Mouse (Mus musculus) forebrain, embryonic 12.5 days (tissue): ENCODE measurements at regions not wholly inside any gene's neighbourhood (a gene's known extent, or its start where the extent isn't known, plus 50 kb on each side); places are given as distances from the start of the nearest gene placed in this dataset.

Experiments used
- ATAC-seq: fragments of 200-750 bp; cut with Nextera tagmentation; 2 replicates; pipeline ENCODE4 v1.8.0; 2017; ENCODE audit warnings: moderate TSS enrichment; ENCODE audit not compliant: low FRiP score
- H3K27ac ChIP-seq: fragments of 300-500 bp; sonication (generic); 2 replicates; pipeline ENCODE4 v1.5.1; 2016; ENCODE audit warnings: mild to moderate bottlenecking
- H3K27me3 ChIP-seq: fragments of 300-500 bp; sonication (generic); 2 replicates; pipeline ENCODE4 v1.6.1; 2016; ENCODE audit warnings: mild to moderate bottlenecking
- H3K36me3 ChIP-seq: fragments of 300-500 bp; sonication (generic); replicated peaks from 2 replicates; pipeline ENCODE4 v1.6.1; 2016; ENCODE audit warnings: mild to moderate bottlenecking
- H3K4me1 ChIP-seq: fragments of 300-500 bp; sonication (generic); 2 replicates; pipeline ENCODE4 v1.6.1; 2016
- H3K4me2 ChIP-seq: fragments of 300-500 bp; sonication (generic); 2 replicates; pipeline ENCODE4 v1.6.1; 2016; ENCODE audit warnings: mild to moderate bottlenecking, moderate library complexity
- H3K4me3 ChIP-seq: fragments of 300-500 bp; sonication (generic); replicated peaks from 2 replicates; pipeline ENCODE4 v1.5.1; 2016; ENCODE audit warnings: mild to moderate bottlenecking
- H3K9ac ChIP-seq: fragments of 300-500 bp; sonication (generic); 2 replicates; pipeline ENCODE4 v1.6.1; 2016; ENCODE audit warnings: mild to moderate bottlenecking
- H3K9me3 ChIP-seq: fragments of 300-500 bp; sonication (generic); 2 replicates; pipeline ENCODE4 v1.6.1; 2016
- WGBS: fragments of 180-500 bp; shearing (Covaris S2); methylation state at CpG from one replicate; pipeline ENCODE4 v1.1.7; 2016; 5-methylcytosine and 5-hydroxymethylcytosine counted together

DNA sequence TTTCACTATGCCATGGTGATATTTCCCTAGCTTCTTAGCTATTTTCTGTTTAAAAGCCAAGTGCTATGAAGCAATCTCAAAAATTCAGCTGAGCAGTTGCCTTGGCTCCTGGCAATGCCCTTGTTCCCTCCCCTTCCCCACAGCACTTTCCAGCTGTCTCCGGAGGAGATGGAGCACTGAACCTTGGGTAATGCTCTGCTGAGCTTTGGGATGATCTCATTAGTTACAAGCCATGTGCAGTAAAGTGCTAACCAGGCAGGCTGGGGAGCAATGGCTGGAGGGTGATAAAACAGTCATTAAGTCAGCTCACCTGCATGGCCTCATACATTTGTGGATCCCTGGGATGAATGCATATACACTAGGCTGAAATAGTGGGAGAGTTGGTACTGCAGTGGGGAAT is 659.4 kb downstream of the Rab28 start:
- ATAC-seq, result no peak
- no peaks in the 10 kb centered on the region for H3K36me3 ChIP-seq
- H3K9ac ChIP-seq, result no peak overlapping the region
- H3K27ac ChIP-seq, result no peak overlapping the region
- H3K4me2 ChIP-seq, result no peak overlapping the region
- H3K27me3 ChIP-seq, result no peaks in the 10 kb centered on the region
- H3K4me3 ChIP-seq, result no peak overlapping the region
- 32% methylated on average over 1 of the region's 1 CpGs for WGBS
- no peaks in the 10 kb centered on the region for H3K9me3 ChIP-seq
- no peaks in the 10 kb centered on the region for H3K4me1 ChIP-seq

DNA sequence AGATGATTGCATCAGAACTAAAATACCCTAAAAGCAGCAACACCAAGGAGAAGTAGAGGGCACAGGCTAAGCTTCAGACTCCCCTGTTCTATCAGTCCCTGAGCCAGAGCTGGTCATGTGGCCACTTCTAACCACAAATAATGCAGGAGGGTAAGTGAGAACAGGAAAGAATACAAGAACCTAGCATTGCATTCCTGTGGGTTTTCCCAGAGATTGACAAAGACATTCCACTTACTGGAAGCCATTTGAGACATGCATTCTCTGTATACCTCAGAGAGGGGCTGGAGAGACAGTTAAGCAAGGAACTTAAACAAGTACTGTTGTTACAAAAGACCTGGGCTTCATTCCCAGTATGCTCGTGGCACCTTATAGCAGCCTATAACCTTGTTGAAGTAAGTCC is 662.7 kb downstream of the Rab28 start:
- H3K27ac ChIP-seq, result no peak overlapping the region
- no peaks in the 10 kb centered on the region for H3K9me3 ChIP-seq
- no peak overlapping the region for H3K4me2 ChIP-seq
- H3K36me3 ChIP-seq, result no peaks in the 10 kb centered on the region
- no peak for ATAC-seq
- no peak overlapping the region for H3K9ac ChIP-seq
- 70% methylated on average over 1 of the region's 1 CpGs for WGBS
- H3K4me1 ChIP-seq, result no peaks in the 10 kb centered on the region
- H3K4me3 ChIP-seq, result no peak overlapping the region
- no peaks in the 10 kb centered on the region for H3K27me3 ChIP-seq

DNA sequence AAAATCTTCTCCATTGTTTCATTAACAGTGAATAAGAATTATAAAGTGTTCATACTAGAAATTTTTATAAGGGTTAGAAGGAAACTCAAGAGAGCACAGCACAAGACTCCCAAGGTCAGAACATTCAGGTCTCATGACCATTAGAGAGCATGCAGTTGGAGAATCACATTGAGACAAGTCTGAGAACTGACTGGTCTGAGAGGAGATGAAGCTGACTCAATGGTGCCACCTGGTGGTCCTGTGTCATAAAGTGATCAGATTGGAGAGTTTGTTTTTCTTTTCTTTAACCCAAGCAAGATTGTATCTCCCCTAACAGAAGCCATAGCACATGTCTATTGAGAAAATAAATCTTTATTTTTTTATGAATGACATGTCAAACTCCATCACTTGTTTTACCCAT is 663.5 kb downstream of the Rab28 start:
- H3K4me3 ChIP-seq, result no peak overlapping the region
- no peaks in the 10 kb centered on the region for H3K36me3 ChIP-seq
- no peak overlapping the region for H3K27ac ChIP-seq
- no peaks in the 10 kb centered on the region for H3K27me3 ChIP-seq
- H3K9ac ChIP-seq, result no peak overlapping the region
- peak; percentile 80; the same call in 1 of the 2 replicates for ATAC-seq
- H3K4me2 ChIP-seq, result no peak overlapping the region
- H3K9me3 ChIP-seq, result no peaks in the 10 kb centered on the region
- no peaks in the 10 kb centered on the region for H3K4me1 ChIP-seq

DNA sequence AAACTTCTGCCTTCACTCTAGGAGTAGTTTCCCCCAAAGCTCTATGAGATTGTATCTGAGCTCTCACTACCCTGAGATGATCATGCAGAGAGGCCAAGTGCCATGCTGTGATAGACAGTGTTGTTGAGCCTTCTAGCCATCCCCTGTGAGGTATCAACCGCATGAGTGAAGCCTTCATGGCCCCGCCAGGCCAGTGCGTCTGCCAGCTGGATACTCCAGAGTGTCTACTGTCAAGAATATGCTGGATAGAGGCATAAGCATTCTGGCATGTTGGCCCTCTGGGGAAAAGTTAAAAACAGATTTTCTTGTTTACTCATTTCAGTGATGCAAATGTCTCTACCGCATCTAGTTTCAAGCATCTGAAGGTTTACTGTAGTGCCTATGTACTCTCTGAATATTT is 669.2 kb downstream of the Rab28 start:
- Histone ChIP-seq H3K4me1 (no peaks in the 10 kb centered on the region), H3K27me3 (no peaks in the 10 kb centered on the region), H3K36me3 (no peaks in the 10 kb centered on the region), H3K4me3 (no peak overlapping the region), H3K27ac (no peak overlapping the region), H3K9me3 (no peaks in the 10 kb centered on the region), H3K9ac (no peak overlapping the region), H3K4me2 (no peak overlapping the region)
- 90% methylated on average over 4 of the region's 4 CpGs for WGBS
- no peak for ATAC-seq

DNA sequence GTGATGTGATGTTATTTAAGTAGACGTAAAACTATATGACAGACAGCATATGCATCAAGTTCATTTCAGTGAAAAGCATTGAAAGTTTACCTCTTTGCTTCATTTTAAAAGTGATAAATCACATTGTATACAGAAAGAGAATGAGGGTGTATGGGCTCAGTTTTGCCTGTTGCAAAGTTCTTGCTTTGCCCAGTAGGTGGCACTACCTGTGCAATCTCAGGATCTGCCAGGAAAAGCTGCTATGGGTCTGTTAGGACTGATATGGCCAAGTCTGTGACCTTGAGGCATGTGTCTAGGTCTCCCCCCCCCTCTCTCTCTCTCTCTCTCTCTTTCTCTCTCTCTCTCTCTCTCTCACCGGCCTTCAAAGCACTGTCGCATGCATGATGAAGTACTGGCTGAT is 701.3 kb downstream of the Rab28 start:
- Histone ChIP-seq H3K9ac (no peak overlapping the region), H3K36me3 (no peaks in the 10 kb centered on the region), H3K4me3 (no peak overlapping the region), H3K9me3 (no peaks in the 10 kb centered on the region), H3K4me2 (no peak overlapping the region), H3K4me1 (no peaks in the 10 kb centered on the region), H3K27me3 (no peaks in the 10 kb centered on the region), H3K27ac (no peak overlapping the region)
- peak; percentile 63; the same call in 1 of the 2 replicates for ATAC-seq
- WGBS, result 70% methylated on average over 3 of the region's 3 CpGs

DNA sequence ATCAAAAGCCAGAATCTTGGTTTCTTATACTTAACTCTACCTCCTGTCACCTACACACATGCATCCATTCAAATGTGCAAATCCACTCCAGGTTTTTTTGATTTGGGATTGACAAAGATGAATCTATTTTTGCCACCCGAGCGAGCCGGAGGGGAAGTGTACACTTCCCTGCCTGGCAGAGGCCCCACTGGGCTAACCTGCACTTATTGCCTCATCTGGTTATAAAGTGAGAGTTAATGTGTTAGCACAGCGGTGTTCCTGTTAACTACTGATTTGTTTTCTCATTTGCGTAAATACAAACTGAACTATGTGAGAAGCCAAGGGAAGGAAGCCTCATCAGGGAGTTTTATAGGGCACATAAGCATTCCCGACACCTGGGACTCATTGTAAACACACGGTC is 721.4 kb downstream of the Rab28 start:
- Histone ChIP-seq H3K27me3 (no peaks in the 10 kb centered on the region), H3K27ac (no peak overlapping the region), H3K9me3 (no peaks in the 10 kb centered on the region), H3K4me2 (no peak overlapping the region), H3K36me3 (no peaks in the 10 kb centered on the region), H3K4me3 (no peak overlapping the region), H3K9ac (no peak overlapping the region), H3K4me1 (no peaks in the 10 kb centered on the region)
- 87% methylated on average over 7 of the region's 7 CpGs for WGBS
- ATAC-seq, result no peak

DNA sequence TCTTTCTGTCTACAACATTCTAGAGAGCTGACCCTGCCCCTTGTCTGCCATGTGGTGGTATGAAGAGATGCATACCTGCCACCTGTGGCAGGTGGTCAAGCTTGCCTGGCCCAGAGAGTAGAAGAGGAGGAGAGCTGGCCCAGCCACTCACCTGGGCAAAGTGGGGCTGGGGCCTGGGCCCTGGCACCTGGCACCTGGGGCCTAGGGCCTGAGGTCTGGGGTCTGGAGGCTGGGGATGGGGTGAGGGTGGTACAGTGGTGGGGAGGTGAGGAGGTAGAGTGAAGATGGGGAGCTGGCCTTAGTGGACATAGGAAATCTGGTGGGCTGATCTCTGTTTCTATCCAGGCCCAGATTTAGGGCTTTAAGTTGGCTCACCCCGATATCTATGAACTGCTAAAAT is 733.1 kb downstream of the Rab28 start:
- 95% methylated on average over 1 of the region's 1 CpGs for WGBS
- no peaks in the 10 kb centered on the region for H3K36me3 ChIP-seq
- no peak for ATAC-seq
- H3K9me3 ChIP-seq, result no peaks in the 10 kb centered on the region
- no peak overlapping the region for H3K27ac ChIP-seq
- no peak overlapping the region for H3K9ac ChIP-seq
- no peak overlapping the region for H3K4me2 ChIP-seq
- no peak overlapping the region for H3K4me3 ChIP-seq
- no peaks in the 10 kb centered on the region for H3K27me3 ChIP-seq
- no peaks in the 10 kb centered on the region; the same call in 1 of the 2 replicates for H3K4me1 ChIP-seq

DNA sequence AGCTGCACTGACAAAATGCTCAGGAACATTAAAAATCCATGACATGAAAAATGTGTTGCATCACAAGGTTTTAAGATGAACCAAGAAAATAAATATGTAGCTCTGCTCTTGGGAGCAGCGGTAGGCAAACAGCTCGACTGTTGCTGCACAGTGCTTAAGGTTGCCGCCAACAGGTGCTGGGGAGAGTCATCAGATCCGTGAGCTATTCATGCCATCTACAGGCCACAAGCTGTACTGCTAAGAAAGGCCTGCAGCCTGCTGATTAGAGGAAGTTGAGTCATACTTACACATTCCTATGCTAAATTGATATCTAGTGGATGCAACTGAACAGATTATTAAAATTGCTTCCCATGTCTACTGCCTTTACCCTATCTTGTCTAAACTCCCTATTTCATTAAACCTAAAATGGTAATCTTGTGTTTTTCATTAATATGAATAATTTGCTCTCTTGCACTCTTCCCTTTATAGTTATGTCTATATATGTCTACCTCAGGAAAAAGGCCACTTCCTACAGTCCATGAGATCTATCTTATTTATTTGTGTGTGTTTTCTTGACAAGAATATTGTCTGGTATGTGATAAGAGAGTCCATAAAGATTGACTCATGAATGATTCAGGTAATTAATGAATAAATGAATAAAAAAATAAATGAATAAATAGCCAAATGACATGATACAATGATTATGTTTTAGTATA is 754.9 kb downstream of the Rab28 start:
- Histone ChIP-seq H3K4me3 (no peak overlapping the region), H3K9ac (no peak overlapping the region), H3K4me1 (no peaks in the 10 kb centered on the region), H3K27ac (no peak overlapping the region), H3K27me3 (no peaks in the 10 kb centered on the region), H3K36me3 (no peaks in the 10 kb centered on the region), H3K9me3 (no peaks in the 10 kb centered on the region), H3K4me2 (no peak overlapping the region)
- ATAC-seq, result peak; percentile 95
- WGBS, result 3% methylated on average over 4 of the region's 4 CpGs

DNA sequence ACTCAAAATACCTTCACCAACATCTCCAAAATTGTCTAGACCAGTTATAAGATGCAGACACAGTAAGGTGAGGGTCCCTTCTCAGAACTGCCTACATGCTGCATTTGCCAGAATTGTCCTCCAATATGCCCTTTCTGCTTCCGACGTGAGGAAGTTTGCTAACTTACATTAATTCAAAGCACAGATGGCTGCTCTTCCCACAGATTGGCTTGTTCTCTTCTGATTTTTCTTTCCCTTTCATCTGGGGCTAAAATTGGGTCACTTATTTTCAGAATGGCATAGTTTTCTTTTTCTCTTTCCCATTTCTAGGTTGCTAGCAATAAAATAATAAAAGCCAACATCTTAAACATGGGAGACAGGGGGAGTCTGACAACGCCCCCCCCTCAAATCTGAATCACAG is 778.8 kb downstream of the Rab28 start:
- no peaks in the 10 kb centered on the region for H3K9me3 ChIP-seq
- no peaks in the 10 kb centered on the region for H3K4me1 ChIP-seq
- no peak for ATAC-seq
- H3K9ac ChIP-seq, result no peak overlapping the region
- 90% methylated on average over 3 of the region's 3 CpGs for WGBS
- H3K4me3 ChIP-seq, result no peak overlapping the region
- no peaks in the 10 kb centered on the region for H3K36me3 ChIP-seq
- no peak overlapping the region for H3K27ac ChIP-seq
- no peak overlapping the region for H3K4me2 ChIP-seq
- no peaks in the 10 kb centered on the region for H3K27me3 ChIP-seq

DNA sequence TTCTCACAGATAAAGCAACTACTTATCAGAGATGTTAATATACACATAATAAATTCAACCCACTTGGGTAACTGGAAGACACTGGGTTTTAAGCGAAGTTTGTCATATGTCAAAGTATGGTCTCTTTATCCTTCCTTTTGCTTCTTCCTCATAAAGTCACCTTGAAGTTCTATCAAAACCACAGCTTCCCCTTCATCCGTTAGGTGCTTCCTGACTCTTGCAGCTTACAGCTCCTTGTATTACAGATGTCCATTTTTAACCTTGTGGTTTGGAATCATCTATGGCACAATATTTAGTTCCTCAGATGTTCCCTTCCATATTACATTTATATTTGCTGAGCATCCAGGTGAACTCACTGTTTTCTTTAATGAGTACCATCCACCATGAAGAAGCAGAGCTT is 787.0 kb downstream of the Rab28 start:
- no peak overlapping the region for H3K9ac ChIP-seq
- H3K27ac ChIP-seq, result no peak overlapping the region
- H3K4me2 ChIP-seq, result no peak overlapping the region
- no peaks in the 10 kb centered on the region for H3K36me3 ChIP-seq
- no peaks in the 10 kb centered on the region for H3K4me1 ChIP-seq
- H3K4me3 ChIP-seq, result no peak overlapping the region
- no peaks in the 10 kb centered on the region for H3K9me3 ChIP-seq
- H3K27me3 ChIP-seq, result no peaks in the 10 kb centered on the region
- 88% methylated on average over 2 of the region's 2 CpGs for WGBS
- no peak for ATAC-seq

DNA sequence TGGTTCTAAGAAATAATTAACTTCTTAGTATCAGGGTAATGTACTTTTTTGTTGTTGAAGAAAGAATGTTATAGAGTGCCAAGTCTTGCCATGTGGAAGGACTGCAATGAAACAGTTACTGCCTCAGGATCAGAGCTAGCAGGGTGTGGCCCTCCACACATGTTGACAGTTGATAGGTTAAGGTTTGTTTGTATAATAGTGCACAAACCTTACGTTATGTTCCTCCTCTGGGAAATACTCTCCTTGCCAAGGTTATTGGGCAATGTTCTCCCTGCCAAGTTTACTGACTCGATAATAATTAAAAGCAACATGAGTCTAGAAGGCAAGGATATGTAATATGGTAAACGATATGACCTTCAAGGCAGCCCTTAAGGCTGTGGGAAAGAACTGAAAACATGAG is 799.2 kb downstream of the Rab28 start:
- no peak overlapping the region for H3K9ac ChIP-seq
- H3K4me3 ChIP-seq, result no peak overlapping the region
- no peaks in the 10 kb centered on the region for H3K36me3 ChIP-seq
- WGBS, result 89% methylated on average over 3 of the region's 3 CpGs
- no peak for ATAC-seq
- H3K27me3 ChIP-seq, result no peaks in the 10 kb centered on the region
- H3K9me3 ChIP-seq, result no peaks in the 10 kb centered on the region
- H3K4me1 ChIP-seq, result no peaks in the 10 kb centered on the region
- H3K27ac ChIP-seq, result no peak overlapping the region
- no peak overlapping the region for H3K4me2 ChIP-seq

DNA sequence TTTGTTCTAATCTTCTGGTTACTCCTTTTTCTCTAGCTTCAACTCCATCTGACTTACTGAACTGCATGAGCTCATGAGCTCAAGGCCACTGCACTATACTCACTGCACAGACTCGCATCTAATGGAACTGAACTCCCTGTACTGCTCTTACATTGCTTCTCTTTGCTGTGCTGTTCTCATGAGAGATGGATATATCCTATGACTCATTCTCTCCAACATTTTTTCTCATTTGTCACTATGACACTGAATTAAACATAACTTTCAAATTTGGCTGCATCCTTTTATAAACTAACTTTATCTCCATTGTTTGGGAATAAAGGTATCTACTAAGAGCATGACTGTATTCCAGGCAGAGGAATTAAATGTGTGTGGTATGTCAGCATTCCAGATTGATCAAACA is 806.2 kb downstream of the Rab28 start:
- no peak overlapping the region for H3K4me2 ChIP-seq
- no peaks in the 10 kb centered on the region for H3K9me3 ChIP-seq
- no peak overlapping the region for H3K9ac ChIP-seq
- no peaks in the 10 kb centered on the region for H3K36me3 ChIP-seq
- H3K27ac ChIP-seq, result no peak overlapping the region
- no peaks in the 10 kb centered on the region for H3K27me3 ChIP-seq
- no peak overlapping the region for H3K4me3 ChIP-seq
- no peaks in the 10 kb centered on the region for H3K4me1 ChIP-seq
- no peak for ATAC-seq
- WGBS, result 82% methylated on average over 1 of the region's 1 CpGs

DNA sequence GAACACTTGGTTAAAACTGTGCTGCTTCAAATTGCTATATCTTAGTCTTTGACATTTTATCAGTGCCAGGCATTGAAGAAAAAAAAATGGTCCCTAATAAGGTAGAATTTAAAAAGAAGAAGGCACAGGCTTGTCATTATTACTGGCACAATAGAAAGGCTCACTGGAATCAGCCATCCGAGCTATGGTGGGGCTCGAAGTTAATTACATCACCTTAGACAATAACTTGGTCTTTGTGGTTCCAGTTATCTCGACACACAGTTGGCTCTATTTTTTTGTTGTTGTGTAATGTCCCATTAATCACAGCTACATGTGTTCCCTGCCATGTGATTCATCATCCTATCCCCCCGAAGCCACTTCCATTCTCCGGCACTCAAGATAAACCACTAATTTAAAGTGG is 825.1 kb downstream of the Rab28 start:
- Histone ChIP-seq H3K36me3 (no peaks in the 10 kb centered on the region), H3K4me3 (no peak overlapping the region), H3K27me3 (no peaks in the 10 kb centered on the region), H3K4me1 (no peaks in the 10 kb centered on the region), H3K9me3 (no peaks in the 10 kb centered on the region), H3K4me2 (no peak overlapping the region), H3K27ac (no peak overlapping the region), H3K9ac (no peak overlapping the region)
- WGBS, result 59% methylated on average over 5 of the region's 5 CpGs
- no peak for ATAC-seq
